24 mouse cellular contexts compared by ENCODE assay signal in the genomic region with DNA sequence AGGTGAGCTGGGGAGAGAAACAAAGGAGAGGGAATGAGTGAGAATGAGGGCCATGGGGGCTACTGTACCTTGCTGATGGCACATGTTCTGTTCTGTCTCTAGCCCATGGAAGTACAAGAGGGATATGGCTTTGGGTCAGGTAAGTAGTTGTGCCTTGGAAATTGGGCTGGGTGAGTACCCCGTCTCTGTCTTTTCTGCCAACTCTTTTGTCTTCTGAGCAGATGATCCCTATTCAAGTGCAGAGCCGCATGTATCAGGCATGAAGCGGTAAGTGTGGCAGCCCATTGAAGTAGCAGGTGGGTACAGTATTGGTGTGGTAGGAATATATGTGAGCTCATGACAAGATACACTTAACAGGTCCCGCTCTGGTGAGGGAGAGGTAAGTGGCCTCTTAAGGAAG. TPM values are rescaled to one million over a fixed set of nuclear protein-coding genes. Genes with fewer than 3 reads are reported as not detected.
A peak's percentile ranks its signal among the peaks of the same experiment; 100 is the strongest.
DNase-seq lines count a peak whose midpoint lies in the region; ATAC-seq lines count a peak whose summit lies in the region.
"Had no signal": no experiment of that assay in that cellular context is flagged by ENCODE, and none has a peak within 500 bp of the region (broad histone marks: within the 10 kb centered on the region; RNA-seq: fewer than 3 reads in every experiment).

No protein-coding gene starts in this region.

- no peak for ATAC-seq in hindbrain, embryonic 14.5 days (ENCODE audit: low FRiP score)
- ATAC-seq in midbrain, embryonic 11.5 days (ENCODE audit: low FRiP score): no peak
- ATAC-seq in midbrain, embryonic 14.5 days (ENCODE audit: low FRiP score, low TSS enrichment): no peak
- ATAC-seq in embryonic facial prominence, embryonic 15.5 days (ENCODE audit: insufficient number of reproducible peaks, low FRiP score, low TSS enrichment, low read depth): no peak
- ATAC-seq: forebrain, embryonic 16.5 days; lung, postnatal 0 days; midbrain, embryonic 16.5 days; Patski had no signal

- peaks cover 84% of the 10 kb centered on the region for H3K36me3 ChIP-seq in hindbrain, embryonic 10.5 days
- H3K36me3 ChIP-seq in hindbrain, embryonic 14.5 days (replicated peaks; ENCODE audit: control insufficient read depth, insufficient read depth): peaks cover 81% of the 10 kb centered on the region
- H3K36me3 ChIP-seq in midbrain, embryonic 11.5 days (ENCODE audit: control insufficient read depth, insufficient read depth, low read length): peaks cover 59% of the 10 kb centered on the region
- H3K36me3 ChIP-seq in midbrain, embryonic 14.5 days (ENCODE audit: control insufficient read depth, insufficient read depth, low read length): peaks cover 82% of the 10 kb centered on the region
- peaks cover 84% of the 10 kb centered on the region for H3K36me3 ChIP-seq in embryonic facial prominence, embryonic 15.5 days

- no peaks in the 10 kb centered on the region for H3K9me3 ChIP-seq in hindbrain, embryonic 10.5 days
- no peaks in the 10 kb centered on the region for H3K9me3 ChIP-seq in hindbrain, embryonic 14.5 days (ENCODE audit: control insufficient read depth, low read length)
- H3K9me3 ChIP-seq in midbrain, embryonic 11.5 days (ENCODE audit: control insufficient read depth, low read length): no peaks in the 10 kb centered on the region
- H3K9me3 ChIP-seq in midbrain, embryonic 14.5 days (ENCODE audit: control insufficient read depth, low read length): no peaks in the 10 kb centered on the region
- no peaks in the 10 kb centered on the region for H3K9me3 ChIP-seq in embryonic facial prominence, embryonic 15.5 days (replicated peaks)
- H3K9me3 ChIP-seq: heart, embryonic 15.5 days; hindbrain, embryonic 15.5 days; limb, embryonic 13.5 days; megakaryocyte, embryonic 14.5 days had no signal

- no peaks in the 10 kb centered on the region for H3K27me3 ChIP-seq in hindbrain, embryonic 10.5 days (ENCODE audit: insufficient read depth, poor library complexity, severe bottlenecking)
- H3K27me3 ChIP-seq in hindbrain, embryonic 14.5 days (ENCODE audit: control insufficient read depth, insufficient read depth, low read length): no peaks in the 10 kb centered on the region
- H3K27me3 ChIP-seq in midbrain, embryonic 11.5 days (ENCODE audit: control insufficient read depth, insufficient read depth, low read length): no peaks in the 10 kb centered on the region
- H3K27me3 ChIP-seq in midbrain, embryonic 14.5 days (ENCODE audit: control insufficient read depth, insufficient read depth, low read length): no peaks in the 10 kb centered on the region
- no peaks in the 10 kb centered on the region for H3K27me3 ChIP-seq in embryonic facial prominence, embryonic 15.5 days
- H3K27me3 ChIP-seq: CH12.LX; heart, embryonic 15.5 days; hindbrain, embryonic 15.5 days; limb, embryonic 13.5 days; megakaryocyte, embryonic 14.5 days; Patski had no signal

- H3K9ac ChIP-seq in hindbrain, embryonic 14.5 days: no peak overlapping the region
- H3K9ac ChIP-seq in midbrain, embryonic 11.5 days (ENCODE audit: low read length): no peak overlapping the region
- no peak overlapping the region for H3K9ac ChIP-seq in midbrain, embryonic 14.5 days (replicated peaks; ENCODE audit: low read length)
- H3K9ac ChIP-seq in embryonic facial prominence, embryonic 15.5 days: no peak overlapping the region
- H3K9ac ChIP-seq: heart, embryonic 15.5 days; hindbrain, embryonic 15.5 days; limb, embryonic 13.5 days had no signal

- 90% methylated on average over 4 of the region's 4 CpGs for WGBS in hindbrain, embryonic 10.5 days
- WGBS in hindbrain, embryonic 14.5 days: 87% methylated on average over 4 of the region's 4 CpGs
- WGBS in midbrain, embryonic 11.5 days: 90% methylated on average over 4 of the region's 4 CpGs
- 87% methylated on average over 4 of the region's 4 CpGs for WGBS in midbrain, embryonic 14.5 days
- 94% methylated on average over 4 of the region's 4 CpGs for WGBS in embryonic facial prominence, embryonic 15.5 days

- no peak overlapping the region for H3K27ac ChIP-seq in hindbrain, embryonic 10.5 days
- no peak overlapping the region for H3K27ac ChIP-seq in hindbrain, embryonic 14.5 days
- H3K27ac ChIP-seq in midbrain, embryonic 11.5 days (ENCODE audit: low read depth, low read length): no peak overlapping the region
- H3K27ac ChIP-seq in midbrain, embryonic 14.5 days (replicated peaks; ENCODE audit: low read depth, low read length): no peak overlapping the region
- 0 out of 2 replicates have a peak overlapping the region, but pooled peaks have one; percentile 11 for H3K27ac ChIP-seq in embryonic facial prominence, embryonic 15.5 days (replicated peaks)
- H3K27ac ChIP-seq: heart, embryonic 15.5 days; hindbrain, embryonic 15.5 days; kidney, postnatal 0 days; limb, embryonic 13.5 days had no signal

- H3K4me3 ChIP-seq in hindbrain, embryonic 10.5 days: 0 out of 2 replicates have a peak overlapping the region, but pooled peaks have one; percentile 9
- no peak overlapping the region for H3K4me3 ChIP-seq in hindbrain, embryonic 14.5 days (replicated peaks; ENCODE audit: low read length)
- no peak overlapping the region for H3K4me3 ChIP-seq in midbrain, embryonic 11.5 days (ENCODE audit: low read depth, low read length)
- H3K4me3 ChIP-seq in midbrain, embryonic 14.5 days (replicated peaks; ENCODE audit: low read depth, low read length): no peak overlapping the region
- no peak overlapping the region for H3K4me3 ChIP-seq in embryonic facial prominence, embryonic 15.5 days (replicated peaks)
- H3K4me3 ChIP-seq: heart, embryonic 15.5 days; hindbrain, embryonic 15.5 days; limb, embryonic 13.5 days; megakaryocyte, embryonic 14.5 days had no signal

- peaks cover 40% of the 10 kb centered on the region for H3K4me1 ChIP-seq in hindbrain, embryonic 10.5 days (replicated peaks)
- peaks cover 27% of the 10 kb centered on the region for H3K4me1 ChIP-seq in hindbrain, embryonic 14.5 days (replicated peaks; ENCODE audit: control insufficient read depth, insufficient read depth, low read length)
- peaks cover 22% of the 10 kb centered on the region for H3K4me1 ChIP-seq in midbrain, embryonic 11.5 days (ENCODE audit: control insufficient read depth, insufficient read depth, low read length)
- H3K4me1 ChIP-seq in midbrain, embryonic 14.5 days (ENCODE audit: control insufficient read depth, insufficient read depth, low read length): peaks cover 25% of the 10 kb centered on the region
- H3K4me1 ChIP-seq in embryonic facial prominence, embryonic 15.5 days: peaks cover 36% of the 10 kb centered on the region

- DNase-seq in cerebellum, adult 11-12 months: peak; percentile 3
- DNase-seq in cerebellum, adult 18-20 months: no peak
- DNase-seq in hindbrain, embryonic 10.5 days (ENCODE audit: low spot score): no peak
- no peak for DNase-seq in hindbrain, embryonic 14.5 days (ENCODE audit: low spot score)
- peak; percentile 81 for DNase-seq in midbrain, embryonic 11.5 days (ENCODE audit: low spot score, missing footprints)
- DNase-seq in midbrain, embryonic 14.5 days: no peak
- DNase-seq: adrenal gland, postnatal 14 days; kidney, adult 8-10 months; kidney, postnatal 4 days; lung, postnatal 4 days; right cerebral cortex, postnatal 4 days; thymus, postnatal 14 days had no signal

- no peak overlapping the region for H3K4me2 ChIP-seq in hindbrain, embryonic 14.5 days (replicated peaks)
- H3K4me2 ChIP-seq in midbrain, embryonic 11.5 days: no peak overlapping the region
- no peak overlapping the region for H3K4me2 ChIP-seq in midbrain, embryonic 14.5 days (ENCODE audit: low read length)
- H3K4me2 ChIP-seq in embryonic facial prominence, embryonic 15.5 days (replicated peaks): no peak overlapping the region
- H3K4me2 ChIP-seq: heart, embryonic 15.5 days; hindbrain, embryonic 15.5 days; limb, embryonic 13.5 days; liver, embryonic 11.5 days had no signal

RNA-seq across cellular contexts. Expression of gene Chmp2a, which starts 5.6 kb away (rescaled TPM):
- 113 and 144 TPM in 2 replicates for polyA plus RNA-seq in hindbrain, embryonic 10.5 days (2016; fragmentation: Nextera tagmentation; extraction: Ambion mirVana)
- 173 and 184 TPM in 2 replicates for polyA plus RNA-seq in hindbrain, embryonic 14.5 days (2014; fragmentation: Nextera tagmentation; extraction: Ambion mirVana)
- 133 and 140 TPM in 2 replicates for polyA plus RNA-seq in midbrain, embryonic 11.5 days (2014; fragmentation: Nextera tagmentation; extraction: Ambion mirVana)
- polyA plus RNA-seq in midbrain, embryonic 14.5 days (2014; fragmentation: Nextera tagmentation; extraction: Ambion mirVana): 188 and 205 TPM in 2 replicates
- 179 and 184 TPM in 2 replicates for polyA plus RNA-seq in embryonic facial prominence, embryonic 15.5 days (2015; fragmentation: Nextera tagmentation; extraction: Ambion mirVana)

RNA-seq across cellular contexts. Expression of gene Ube2m, which starts 9.1 kb away (rescaled TPM):
- 126 and 157 TPM in 2 replicates for polyA plus RNA-seq in hindbrain, embryonic 10.5 days (2016; fragmentation: Nextera tagmentation; extraction: Ambion mirVana)
- 178 and 179 TPM in 2 replicates for polyA plus RNA-seq in hindbrain, embryonic 14.5 days (2014; fragmentation: Nextera tagmentation; extraction: Ambion mirVana)
- polyA plus RNA-seq in midbrain, embryonic 11.5 days (2014; fragmentation: Nextera tagmentation; extraction: Ambion mirVana): 152 and 166 TPM in 2 replicates
- 149 and 181 TPM in 2 replicates for polyA plus RNA-seq in midbrain, embryonic 14.5 days (2014; fragmentation: Nextera tagmentation; extraction: Ambion mirVana)
- polyA plus RNA-seq in embryonic facial prominence, embryonic 15.5 days (2015; fragmentation: Nextera tagmentation; extraction: Ambion mirVana): 126 and 127 TPM in 2 replicates

RNA-seq across cellular contexts. Expression of gene Zbtb45, which starts 19.2 kb away (rescaled TPM):
- polyA plus RNA-seq in hindbrain, embryonic 10.5 days (2016; fragmentation: Nextera tagmentation; extraction: Ambion mirVana): 31.3 and 34.4 TPM in 2 replicates
- polyA plus RNA-seq in hindbrain, embryonic 14.5 days (2014; fragmentation: Nextera tagmentation; extraction: Ambion mirVana): 37.9 and 40.8 TPM in 2 replicates
- polyA plus RNA-seq in midbrain, embryonic 11.5 days (2014; fragmentation: Nextera tagmentation; extraction: Ambion mirVana): 25.7 and 32.8 TPM in 2 replicates
- 42.4 and 42.5 TPM in 2 replicates for polyA plus RNA-seq in midbrain, embryonic 14.5 days (2014; fragmentation: Nextera tagmentation; extraction: Ambion mirVana)
- 26.0 and 29.4 TPM in 2 replicates for polyA plus RNA-seq in embryonic facial prominence, embryonic 15.5 days (2015; fragmentation: Nextera tagmentation; extraction: Ambion mirVana)

RNA-seq across cellular contexts. Expression of gene Mzf1, which starts 25.6 kb away (rescaled TPM):
- polyA plus RNA-seq in hindbrain, embryonic 10.5 days (2016; fragmentation: Nextera tagmentation; extraction: Ambion mirVana): 2.8 and 4.4 TPM in 2 replicates
- 6.2 and 6.4 TPM in 2 replicates for polyA plus RNA-seq in hindbrain, embryonic 14.5 days (2014; fragmentation: Nextera tagmentation; extraction: Ambion mirVana)
- 1.3 and 2.7 TPM in 2 replicates for polyA plus RNA-seq in midbrain, embryonic 11.5 days (2014; fragmentation: Nextera tagmentation; extraction: Ambion mirVana)
- polyA plus RNA-seq in midbrain, embryonic 14.5 days (2014; fragmentation: Nextera tagmentation; extraction: Ambion mirVana): 6.1 and 7.6 TPM in 2 replicates
- 4.4 and 4.6 TPM in 2 replicates for polyA plus RNA-seq in embryonic facial prominence, embryonic 15.5 days (2015; fragmentation: Nextera tagmentation; extraction: Ambion mirVana)

RNA-seq across cellular contexts. Expression of gene Trim28, which starts 30.1 kb away (rescaled TPM):
- polyA plus RNA-seq in hindbrain, embryonic 10.5 days (2016; fragmentation: Nextera tagmentation; extraction: Ambion mirVana): 373 and 399 TPM in 2 replicates
- 268 and 271 TPM in 2 replicates for polyA plus RNA-seq in hindbrain, embryonic 14.5 days (2014; fragmentation: Nextera tagmentation; extraction: Ambion mirVana)
- 399 and 443 TPM in 2 replicates for polyA plus RNA-seq in midbrain, embryonic 11.5 days (2014; fragmentation: Nextera tagmentation; extraction: Ambion mirVana)
- 293 and 309 TPM in 2 replicates for polyA plus RNA-seq in midbrain, embryonic 14.5 days (2014; fragmentation: Nextera tagmentation; extraction: Ambion mirVana)
- 279 and 290 TPM in 2 replicates for polyA plus RNA-seq in embryonic facial prominence, embryonic 15.5 days (2015; fragmentation: Nextera tagmentation; extraction: Ambion mirVana)

Comparison
In these comparisons a context has a peak if more than half of its experiments do, and no peak if none do; other contexts are left out.
1. DNase-seq: peak in cerebellum, adult 11-12 months (single experiment) and midbrain, embryonic 11.5 days (single experiment); none in cerebellum, adult 18-20 months (0 of 2), hindbrain, embryonic 10.5 days (single experiment), hindbrain, embryonic 14.5 days (single experiment) and midbrain, embryonic 14.5 days (single experiment).